Mouse (Mus musculus) frontal cortex, adult (tissue): ENCODE data around the gene Ikzf1.

Source experiments
- ATAC-seq: cut with Nextera tagmentation; 2 replicates; pipeline ENCODE4 v1.9.2; 2017; ENCODE audit warnings: mild to moderate bottlenecking, moderate library complexity, mixed read lengths; ENCODE audit not compliant: low TSS enrichment

The Ikzf1 gene

DNA sequence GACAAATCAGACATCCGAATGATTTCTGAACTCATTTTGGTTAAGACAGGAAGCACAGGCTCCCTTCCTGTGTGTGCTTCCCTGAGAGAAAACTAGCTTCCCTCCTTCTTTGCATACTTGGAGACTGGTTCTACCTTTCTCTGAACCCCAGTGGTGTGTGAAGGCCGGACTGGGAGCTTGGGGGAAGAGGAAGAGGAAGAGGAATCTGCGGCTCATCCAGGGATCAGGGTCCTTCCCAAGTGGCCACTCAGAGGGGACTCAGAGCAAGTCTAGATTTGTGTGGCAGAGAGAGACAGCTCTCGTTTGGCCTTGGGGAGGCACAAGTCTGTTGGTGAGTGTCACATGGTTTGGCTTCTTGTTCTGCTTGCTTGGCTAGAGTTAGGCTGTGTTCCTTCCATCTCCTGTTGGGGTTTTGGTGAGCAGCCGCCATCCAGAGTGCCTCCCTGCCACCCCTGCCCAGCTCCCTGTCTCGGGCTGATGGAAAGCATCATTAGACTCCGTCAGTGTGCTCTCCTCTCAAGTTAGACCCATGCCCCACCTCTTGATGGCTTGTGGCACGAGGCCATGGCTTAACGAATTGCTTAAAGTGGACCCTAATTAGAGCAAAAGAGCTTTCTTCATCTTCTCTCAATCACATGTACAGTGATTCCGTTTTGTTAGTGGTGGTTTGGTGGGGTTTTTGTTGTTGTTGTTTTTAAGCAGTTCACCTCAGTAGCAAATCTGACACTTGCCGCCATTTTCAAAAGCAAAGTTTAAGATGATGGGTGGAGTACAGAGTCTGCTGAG is 5.4 kb downstream of the Ikzf1 start:
- ATAC-seq = no peak

DNA sequence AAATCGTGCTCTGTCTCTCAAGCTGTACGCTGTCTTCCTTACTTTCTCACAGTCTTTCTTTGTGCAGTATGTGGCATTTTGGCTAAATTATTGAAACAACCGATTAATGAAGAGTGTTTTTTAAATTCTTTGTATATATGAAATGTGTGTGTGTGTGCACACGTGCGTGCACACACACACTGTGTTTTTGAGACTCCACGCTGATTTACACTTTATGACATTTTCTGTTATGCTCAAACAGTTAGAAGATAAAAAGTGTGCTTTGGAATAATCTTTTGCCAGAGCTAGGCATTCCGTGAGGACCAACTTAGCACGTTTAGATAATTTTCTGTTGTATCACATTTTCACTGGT is 6.0 kb downstream of the Ikzf1 start:
- no peak for ATAC-seq

DNA sequence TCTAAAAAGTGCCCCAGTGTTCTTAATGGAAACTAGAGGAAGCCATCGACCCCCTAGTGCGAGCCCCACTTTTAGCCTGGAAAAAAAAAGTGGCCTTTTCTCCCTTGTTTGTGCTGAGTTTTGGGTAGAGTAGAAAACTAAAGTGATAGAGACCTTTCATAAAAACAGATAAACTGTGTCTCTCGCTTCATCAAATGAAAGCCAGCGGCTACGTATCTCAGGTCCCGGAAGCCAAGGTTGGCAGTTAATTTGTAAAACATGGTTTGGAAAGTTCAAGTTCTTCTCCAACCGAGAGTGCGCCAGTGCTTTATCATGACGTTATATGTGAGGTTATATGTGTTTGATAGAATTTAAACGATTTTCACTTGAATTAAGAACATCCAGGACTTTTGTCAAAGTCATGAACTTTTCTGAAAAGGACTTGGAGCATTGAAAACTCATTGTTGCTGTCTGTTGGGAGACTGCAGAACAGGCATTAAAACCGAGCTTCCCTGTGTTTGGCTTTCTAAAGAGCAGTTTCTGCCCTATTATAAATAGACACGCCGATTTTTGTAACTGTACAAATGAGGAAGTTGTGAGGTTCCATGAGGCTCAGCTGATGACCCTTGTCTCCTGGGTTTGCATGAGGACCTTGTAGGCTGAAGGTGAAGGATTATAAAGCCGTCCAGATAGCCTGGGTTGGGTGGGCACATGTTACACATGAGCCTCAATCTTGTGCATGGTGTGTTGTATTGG is 6.7 kb downstream of the Ikzf1 start:
- ATAC-seq = no peak

DNA sequence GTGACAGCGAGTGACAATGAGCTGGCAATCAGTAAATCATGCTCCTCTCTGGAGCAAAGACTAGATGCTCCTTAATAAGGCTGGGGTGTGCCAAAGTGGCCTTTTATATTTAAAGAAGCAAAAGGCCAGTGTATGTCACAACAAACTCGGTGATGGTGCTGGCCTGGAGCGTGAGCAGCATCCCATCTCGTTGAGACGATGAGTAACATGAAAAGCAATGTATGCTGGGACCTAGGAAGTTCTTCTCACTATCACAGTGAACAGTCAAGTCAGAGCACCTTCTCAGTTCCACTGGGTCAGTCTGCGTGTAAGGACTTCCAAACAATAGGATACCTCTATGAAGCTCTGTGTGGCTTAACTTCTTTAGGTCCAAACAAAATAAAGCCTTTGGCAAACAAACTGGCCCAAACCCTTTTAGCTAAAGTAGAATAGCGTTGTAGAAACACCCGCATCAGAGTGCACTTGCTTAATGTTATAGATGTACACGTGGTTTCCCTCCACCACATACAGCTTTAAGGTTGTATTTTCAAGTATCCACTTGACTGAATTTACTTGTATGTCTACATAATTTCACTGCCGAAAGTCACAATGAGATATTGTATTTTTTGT is 7.9 kb downstream of the Ikzf1 start:
- ATAC-seq = no peak

DNA sequence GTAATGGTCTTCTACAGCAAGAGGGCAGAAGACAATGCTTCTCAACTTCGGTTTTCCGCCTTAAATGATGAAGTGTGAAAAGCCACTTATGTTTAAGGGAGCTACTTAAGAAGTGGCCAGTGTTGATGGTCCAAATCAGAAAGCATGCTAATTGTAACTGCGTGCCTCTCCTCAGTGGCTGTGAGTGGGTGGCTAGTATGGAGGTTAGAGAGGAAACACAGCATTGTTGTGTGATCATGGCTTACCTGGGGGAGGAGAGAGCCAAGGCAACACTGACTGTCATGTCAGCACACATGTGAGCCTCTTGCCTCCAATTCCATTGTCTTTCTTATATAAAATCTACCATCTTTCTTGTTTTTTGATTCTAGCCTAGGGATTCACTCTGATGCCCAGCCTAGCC is 8.6 kb downstream of the Ikzf1 start:
- ATAC-seq = no peak

DNA sequence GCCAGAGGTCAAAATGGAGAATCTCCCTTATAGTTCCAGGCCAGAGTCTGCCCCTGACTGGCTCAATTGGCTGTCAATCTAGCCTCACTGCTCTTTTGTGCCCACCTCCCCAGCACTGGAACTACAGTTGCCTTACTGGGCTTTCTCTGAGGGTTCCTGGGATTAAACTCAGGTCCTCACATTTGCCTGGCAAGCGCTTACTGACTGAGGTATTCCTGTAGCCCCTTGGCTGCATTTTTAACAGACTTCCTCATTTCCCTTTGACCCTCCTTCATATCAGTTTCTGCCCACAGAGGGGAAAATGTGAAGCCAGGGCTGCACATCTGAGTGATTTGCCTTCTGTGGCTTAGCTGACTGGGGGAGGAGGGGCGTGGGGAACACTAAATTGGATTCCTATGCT is 9.3 kb downstream of the Ikzf1 start:
- no peak for ATAC-seq

DNA sequence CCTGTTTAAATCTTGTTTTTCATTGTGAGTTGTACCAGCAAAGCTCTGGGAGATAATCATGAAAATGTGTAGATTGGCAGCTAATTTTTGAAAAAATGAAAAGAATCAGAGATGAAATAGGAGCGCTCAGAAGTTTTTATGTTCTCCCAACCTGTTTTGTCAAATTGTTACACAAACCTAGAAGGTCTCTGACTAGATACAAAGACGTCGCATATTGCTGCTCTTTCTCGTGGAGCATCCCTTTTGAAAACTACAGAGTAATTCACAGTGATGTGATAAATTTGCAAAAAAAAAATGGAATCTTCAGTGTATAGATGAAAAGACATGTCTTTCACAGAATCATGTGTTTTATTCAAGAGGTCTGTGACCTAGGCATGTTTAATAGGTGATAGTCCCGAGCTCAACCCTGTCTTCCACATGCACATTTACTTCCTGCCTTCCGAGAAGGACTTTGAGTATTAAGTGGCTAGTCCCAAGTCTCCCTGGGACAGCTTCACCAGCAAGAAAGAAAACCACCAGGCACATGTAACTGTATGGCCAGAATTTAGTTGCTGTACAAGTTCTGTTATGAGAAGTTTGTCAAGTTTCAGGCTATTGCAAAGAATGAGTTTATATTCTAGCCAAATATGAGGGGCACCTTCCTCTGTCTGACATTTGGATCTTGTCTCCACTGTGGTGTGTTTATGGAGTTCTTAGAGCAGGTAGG is 9.8 kb downstream of the Ikzf1 start:
- ATAC-seq = no peak

DNA sequence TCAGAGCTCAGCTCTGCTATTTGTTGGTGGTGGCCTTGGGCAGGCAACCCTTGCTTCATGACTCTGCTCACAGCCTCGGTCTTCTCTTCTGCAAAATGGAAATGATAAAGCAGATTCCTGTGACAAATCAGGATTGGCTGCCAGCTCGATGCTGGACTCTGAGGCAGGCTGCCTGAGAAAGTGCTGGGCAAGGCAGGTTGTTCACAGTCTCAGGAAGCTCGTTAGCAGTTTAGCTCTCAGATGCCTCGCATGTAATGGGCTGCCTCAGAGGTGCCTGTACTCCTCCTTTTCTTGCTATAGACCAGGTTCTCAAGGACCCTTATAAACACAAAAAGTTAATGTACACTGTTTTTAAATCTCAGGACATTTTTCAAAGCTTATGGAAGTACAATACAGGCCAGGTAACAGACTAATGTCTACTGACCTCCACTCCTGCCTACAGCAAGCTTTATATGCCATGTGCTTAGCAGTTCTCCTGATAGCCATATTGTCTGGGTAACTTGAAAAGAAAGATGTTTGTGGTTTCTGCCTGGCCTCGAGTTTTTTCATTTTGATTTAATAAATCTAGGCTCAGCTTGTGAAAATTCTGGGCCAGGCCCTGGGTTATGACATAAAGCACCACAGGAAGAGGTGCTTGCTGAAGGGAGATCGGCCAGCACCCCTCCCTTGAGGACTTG is 10.5 kb downstream of the Ikzf1 start:
- ATAC-seq = no peak

DNA sequence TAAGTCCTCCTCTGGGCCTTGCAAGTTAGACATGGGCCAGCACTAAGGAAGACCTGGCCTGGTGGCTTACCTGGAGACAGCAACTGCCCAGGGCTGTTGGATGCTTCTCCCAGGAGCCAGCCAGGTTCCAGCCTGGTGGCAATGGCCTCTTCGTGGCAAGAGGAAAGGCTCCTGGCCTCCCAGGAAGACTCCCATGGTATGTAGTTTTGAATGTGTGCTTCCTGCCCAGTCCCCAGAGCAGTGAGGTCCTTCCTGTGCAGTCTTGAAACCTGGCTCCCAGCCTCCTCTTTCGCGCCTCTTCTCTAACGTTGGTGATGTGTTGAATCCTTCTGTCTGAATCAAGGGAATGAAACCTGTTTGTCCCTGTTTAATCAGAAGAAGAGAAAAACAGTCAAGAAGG is 11.1 kb downstream of the Ikzf1 start:
- no peak for ATAC-seq

DNA sequence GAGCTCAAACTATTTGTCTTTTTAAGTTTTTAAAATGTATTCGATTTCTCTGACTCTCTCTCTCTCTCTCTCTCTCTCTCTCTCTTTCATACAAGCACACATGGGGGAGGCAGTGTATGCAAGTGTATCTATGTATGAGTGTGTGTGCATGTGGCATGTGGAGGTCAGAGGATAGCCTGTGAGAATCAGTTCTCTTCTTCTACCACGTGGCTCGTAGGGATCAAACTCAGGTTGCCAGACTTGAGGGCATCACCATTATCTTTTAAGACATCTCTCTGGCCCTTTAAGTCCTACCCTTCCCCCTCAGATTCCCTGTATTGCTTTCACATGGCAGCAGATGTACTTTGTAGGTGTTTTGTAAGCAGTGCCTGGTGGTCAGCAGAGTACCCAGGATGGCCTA is 12.0 kb downstream of the Ikzf1 start:
- ATAC-seq = no peak

DNA sequence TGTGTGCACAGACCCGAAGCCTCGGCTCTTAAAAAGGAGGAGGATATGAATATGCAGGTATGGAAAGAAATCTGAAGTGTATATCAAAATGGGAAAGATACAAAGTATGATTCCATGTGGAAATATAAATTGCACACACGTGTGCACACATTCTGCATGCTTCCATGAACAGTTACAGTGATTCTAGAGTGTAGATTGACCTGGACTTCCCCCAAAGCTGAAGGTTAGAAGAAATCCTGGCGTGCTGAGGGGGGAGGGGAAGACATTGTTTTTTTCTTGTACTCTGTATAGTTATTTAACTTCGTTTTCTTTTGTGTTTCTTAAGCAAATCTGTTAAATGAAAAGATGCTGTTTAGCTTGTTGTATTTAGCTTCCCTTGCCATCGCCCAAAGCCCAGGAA is 16.6 kb downstream of the Ikzf1 start:
- ATAC-seq = no peak

DNA sequence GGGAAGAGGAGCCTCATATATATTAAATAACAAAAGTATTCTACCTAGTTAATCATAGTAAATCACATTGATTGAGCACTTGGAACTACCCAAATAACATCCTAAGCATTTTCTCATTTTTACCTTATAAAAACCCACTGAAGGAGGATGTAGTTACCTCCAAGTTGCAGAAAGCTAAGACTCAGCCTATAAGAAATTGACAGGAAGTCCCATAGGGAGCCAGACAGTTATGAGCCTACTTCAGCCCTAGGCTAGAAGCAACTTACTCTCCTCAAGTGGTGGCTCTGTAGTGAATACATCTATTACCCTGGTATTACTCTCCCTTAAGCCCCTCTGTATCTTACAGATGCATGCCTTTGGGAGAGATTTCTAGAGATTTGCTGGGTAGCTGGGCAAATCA is 19.0 kb downstream of the Ikzf1 start:
- no peak for ATAC-seq

DNA sequence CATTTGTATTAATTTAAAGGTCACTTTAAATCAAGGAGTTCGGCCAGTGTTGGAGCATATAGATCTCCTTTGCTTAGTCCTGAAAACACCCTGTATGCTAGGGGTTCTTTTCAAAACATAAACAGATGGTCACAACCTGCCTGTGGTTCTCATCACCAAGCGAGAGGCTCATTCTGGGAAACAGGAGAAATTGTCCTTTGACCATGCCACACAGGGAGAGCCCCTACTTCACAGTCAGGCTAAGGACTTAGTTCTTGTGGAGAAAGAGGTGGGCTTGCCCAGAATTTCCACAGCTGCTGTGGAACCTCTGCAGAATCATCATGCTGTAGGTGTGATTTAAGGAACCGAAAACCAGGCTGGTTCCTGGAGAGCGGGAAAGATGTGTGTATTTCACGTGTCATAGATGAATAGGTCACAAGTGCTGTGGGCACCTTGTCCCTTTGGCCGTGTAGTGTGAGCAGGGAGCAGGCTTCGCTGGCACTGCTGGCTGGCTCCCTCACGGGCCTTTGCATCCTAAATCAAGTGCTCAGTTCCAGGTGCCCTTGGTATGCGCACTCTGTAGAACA is 23.4 kb downstream of the Ikzf1 start:
- no peak for ATAC-seq

DNA sequence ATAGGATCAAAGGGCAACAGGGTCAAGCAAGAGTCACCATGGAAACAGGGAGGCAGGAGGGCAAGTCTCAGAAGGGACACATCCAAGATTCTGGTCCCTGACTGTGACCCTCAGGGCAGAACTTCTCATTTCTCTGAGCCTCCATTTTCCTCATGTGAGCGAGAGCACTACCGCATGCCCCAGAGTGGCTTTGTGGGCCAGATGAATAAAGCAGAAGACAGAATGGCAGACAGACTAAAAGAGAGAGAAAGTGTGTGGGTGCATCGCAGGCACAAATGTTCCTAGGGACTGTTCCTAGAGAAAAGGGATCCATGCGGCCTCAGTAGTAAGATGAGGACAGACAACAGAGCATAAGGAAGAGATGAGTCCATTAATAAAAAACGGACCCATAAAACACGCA is 24.5 kb downstream of the Ikzf1 start:
- peak; percentile 73; the same call in 1 of the 2 replicates for ATAC-seq

DNA sequence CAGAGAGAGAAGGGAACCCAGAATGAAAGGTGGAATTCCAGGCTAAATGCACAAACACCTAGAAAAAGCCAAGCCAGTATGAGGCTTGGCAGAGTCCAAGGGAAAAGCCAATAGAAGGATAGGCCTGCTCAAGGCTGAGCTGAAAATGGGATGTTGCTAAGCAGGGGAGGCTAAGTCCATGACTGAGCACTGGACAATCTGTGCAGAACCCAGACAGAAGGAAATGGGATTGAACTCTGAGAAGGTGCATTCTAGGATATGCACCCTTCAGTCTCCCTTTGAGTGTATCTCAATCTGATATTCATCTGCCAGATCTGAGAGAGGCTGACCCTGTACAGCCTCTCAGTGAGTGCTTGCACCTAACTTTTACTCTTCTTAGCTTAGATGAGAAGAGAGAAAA is 25.9 kb downstream of the Ikzf1 start:
- no peak for ATAC-seq

DNA sequence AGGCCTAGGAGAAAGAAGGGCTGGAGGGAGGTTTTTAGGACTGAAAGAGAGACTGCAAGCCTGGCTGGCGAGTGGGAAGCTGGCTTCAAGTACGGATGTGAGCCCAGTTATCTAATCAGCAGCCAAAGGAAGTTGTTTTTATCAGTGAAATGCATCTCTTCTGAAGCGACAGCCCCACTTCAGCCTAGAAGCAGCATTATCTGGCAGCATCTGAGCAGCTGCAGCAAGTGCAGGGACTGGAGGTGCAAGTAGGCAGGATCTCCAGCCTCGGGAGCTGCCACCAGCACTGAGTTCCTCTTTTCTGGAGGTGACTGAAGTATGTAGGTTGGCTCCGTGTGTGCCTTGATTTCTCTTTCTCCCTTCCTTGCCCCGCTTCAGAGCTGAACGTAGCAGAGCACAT is 26.9 kb downstream of the Ikzf1 start:
- 0 out of 2 replicates have a peak, but pooled peaks have one; percentile 33 for ATAC-seq

DNA sequence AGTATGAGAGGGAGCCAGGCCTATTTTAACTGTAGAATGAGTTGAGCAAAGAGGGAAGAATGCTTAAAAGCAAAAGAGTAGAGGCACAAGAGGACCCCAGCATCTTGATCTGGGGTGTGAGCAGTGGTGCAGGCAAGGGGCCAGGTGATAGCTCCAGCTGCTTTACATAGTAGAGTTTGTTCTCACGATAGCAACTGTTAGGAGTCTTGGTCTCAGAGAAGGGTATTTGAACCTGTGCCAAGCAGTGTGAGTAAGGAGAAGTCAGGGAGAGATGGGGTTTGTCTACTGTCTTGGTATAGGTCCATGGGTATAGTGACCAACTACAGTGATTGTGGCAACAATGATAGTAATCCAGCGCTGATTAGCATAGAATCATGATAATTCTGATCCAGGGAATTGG is 29.9 kb downstream of the Ikzf1 start:
- no peak for ATAC-seq

DNA sequence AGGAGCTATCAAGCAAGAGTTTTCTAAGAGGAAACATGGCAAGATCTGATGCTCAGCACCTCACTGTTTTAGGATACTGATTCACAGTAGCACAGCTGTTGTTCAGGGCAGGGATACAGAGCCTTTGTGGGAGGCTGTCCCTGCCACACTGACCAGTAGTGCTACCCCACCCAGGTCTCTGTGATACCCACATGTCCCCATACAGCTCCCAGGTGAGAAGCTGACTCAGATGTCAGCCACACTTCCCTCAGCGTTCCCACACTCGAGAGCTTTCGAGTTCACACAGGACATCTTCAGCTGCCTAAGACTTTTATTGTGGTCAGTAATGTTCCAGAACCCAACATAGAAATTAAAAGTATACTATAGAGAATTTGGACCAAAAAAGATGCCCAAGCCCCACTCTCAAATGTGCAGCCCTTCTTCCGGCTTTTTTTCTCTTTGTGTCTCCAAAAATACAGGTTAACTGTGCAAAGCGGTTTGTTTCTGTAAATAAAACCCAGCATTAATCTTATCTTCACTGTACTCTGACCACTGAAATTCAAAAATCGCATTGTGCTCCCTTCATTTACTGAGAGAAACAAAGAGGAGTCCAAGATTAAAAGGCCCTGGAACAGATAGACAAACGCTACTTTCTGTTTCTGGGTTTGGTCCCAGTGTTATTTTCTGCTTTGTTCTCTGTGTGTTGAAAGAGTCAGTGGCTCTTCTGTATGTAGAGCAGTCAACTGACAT is 31.3 kb downstream of the Ikzf1 start:
- no peak for ATAC-seq

DNA sequence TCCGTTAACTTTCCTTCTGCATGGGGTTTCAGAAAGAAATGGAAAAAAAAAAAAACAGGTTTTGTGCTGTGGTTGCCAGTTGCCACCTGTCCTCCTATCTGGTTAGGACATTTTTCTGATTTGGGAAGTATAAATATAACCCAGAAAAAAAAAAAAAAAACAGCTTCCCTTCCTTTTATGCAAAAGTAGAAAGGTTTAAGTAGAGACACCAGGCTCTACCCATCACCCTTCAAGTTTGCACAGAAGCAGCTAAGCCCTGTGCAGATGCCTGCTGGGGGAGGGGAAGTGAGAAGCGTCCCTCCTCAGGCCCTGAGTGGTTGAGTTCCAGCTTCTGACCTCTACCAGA is 31.9 kb downstream of the Ikzf1 start:
- no peak for ATAC-seq

DNA sequence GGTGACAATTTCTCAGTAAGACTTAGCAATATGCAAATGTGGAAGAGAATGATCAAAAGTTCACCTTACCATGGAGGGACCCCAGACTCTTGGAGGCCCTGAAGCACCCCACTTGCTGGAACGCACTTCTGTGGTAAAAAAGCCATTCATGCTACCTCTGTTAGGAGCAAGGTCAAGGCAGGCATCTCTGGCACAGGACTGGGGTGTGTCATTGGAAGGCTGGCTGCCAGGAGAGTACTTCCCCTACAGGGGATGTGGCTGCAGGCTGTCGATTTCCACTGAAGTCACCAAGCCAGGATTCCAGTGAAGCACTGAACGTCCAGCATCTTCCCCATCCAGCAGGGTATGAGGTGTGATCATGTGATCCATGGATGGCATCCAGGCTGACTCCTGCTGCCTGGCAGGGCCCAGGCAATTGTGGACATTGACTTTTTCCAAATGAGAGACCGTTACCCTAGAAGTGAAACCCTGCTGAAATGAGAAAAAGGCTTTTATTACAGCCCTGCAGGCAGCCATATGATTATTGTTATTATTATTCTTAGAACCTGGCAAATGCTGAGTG is 32.9 kb downstream of the Ikzf1 start:
- ATAC-seq = no peak

DNA sequence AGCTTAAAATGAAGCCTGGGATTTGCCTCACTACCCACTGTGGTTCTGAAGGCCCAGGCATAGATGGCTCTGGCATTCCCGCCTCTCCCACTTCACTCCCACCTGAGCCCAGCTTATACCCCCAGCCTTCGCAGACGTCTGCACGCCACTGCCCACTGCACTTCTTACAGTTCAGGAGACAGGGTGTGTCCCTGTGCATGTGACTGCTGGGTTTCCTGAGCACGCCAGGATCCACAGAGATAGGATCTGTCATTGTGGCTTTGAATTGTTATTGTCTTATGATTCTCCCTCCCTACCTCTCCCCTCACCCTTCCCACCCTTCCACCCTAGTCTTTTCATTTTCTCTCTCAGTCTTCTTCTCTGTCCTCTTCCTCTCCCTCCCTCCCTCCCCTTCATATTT is 34.9 kb downstream of the Ikzf1 start:
- no peak for ATAC-seq
